Mouse (Mus musculus) CD4-positive helper T cell, adult 2 months (primary cell): Measurements from ENCODE around the gene Cfap46.
A peak's percentile ranks its signal among the peaks of the same experiment; 100 is the strongest.
"Not testable (repeated sequence)": the region's sequence is repeated elsewhere in the genome, so short reads cannot be mapped to it uniquely, and the experiment has no call there.

ENCODE experiments used
- DNase-seq: peaks from one replicate; pipeline ENCODE4 v3.0.0-alpha.2; 2012; ENCODE audit warnings: low read depth, missing footprints, low spot score

Cfap46 gene

GRCm38 (mm10) chr7:139663318-139663717 is 20.3 kb downstream of the Cfap46 start:
- DNase-seq, result no peak

DNA sequence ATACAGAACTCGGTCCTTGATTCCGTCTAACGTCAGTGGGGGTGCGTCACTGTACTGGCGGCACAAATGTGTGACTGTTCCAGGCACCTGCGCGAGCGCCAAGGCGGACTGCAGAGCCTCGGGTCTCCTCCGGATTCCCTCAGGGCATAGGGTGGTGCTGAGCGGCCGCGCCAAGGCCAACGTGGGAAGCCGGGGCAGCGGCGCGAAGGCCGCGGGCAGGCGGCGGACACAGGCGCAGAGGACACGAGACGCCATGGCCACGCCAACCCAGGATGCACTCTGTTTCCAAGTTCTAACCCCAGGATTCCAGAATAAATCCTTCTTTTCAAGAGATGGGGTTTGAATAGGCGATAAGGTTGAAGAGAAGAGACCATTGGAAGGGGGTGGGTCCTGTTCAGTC is 23.7 kb downstream of the Cfap46 start:
- DNase-seq, result not testable (repeated sequence)

GRCm38 (mm10) chr7:139649698-139650097 is 33.9 kb downstream of the Cfap46 start:
- DNase-seq, result no peak

- DNase-seq, result peak; percentile 85
Observed at GRCm38 (mm10) chr7:139648107-139648824, 35.4 kb downstream of the Cfap46 start.

DNA sequence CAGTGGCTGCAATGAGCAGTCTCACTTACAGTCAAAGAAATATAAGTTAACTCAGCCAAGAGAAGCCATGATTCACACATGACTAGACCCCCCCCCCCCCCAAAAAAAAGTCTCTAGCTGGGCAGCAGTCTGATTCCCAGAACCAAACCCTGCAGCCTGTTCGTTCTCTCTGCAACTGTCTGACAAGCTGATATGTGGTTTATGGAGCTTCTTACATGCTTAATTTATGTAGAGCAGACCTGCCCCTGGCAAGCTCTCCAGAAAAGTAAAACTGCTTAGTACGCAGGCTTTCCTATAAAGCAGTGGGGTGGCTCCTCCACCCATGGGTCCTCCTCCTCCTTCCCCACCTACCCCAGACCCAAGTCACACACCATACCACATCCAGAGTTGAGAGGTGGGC is 50.2 kb downstream of the Cfap46 start:
- DNase-seq, result no peak

GRCm38 (mm10) chr7:139625156-139625555 is 58.5 kb downstream of the Cfap46 start:
- no peak for DNase-seq

GRCm38 (mm10) chr7:139622568-139622967 is 61.0 kb downstream of the Cfap46 start:
- DNase-seq, result no peak

DNA sequence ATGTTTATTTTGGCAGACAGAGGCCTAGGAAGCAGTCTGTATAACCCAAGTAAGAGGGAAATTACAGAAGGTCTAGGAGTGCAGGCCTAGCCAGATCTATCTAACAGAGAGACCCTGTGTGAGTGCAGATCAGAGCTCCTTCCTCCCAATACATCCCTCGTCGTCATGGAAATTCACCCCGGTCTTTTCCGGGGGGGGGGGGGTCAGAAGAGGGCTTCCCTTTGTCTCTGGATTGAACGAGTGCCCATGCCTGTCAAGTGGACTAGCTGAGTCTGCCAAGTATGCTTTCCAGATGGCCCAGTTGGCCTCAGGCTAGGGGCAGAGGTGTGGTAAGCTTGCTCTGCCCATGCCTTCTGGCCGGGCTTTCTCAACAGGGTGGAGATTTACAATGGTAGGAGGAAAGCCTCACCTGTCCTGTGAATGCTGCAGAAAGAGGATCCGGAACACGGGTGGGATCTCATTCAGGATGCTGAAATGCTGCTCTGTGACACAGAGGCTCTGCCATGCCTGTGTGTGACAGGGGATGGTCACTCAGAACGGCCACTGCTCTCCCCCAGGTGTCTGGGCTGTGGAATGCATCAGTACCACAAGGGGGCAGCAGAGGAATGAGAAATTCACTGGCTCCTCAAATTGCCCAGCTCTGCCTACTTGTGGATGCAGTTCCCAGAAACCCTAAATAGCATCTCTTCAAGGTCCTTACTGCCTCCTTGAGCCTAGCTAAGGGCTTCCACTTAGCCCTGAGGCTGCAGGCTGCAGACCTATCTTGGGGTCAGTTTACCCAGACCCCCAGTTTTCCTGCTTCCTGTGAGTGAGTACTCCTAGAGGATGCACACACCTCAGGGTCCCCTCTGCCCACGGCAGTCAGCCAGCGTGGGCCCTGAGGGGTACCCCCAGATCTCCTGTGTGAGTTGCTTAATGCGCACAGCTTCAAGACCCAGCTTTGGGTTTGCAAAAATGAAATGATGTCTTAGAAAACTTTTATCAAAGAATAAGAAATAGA is 67.5 kb downstream of the Cfap46 start:
- peak; percentile 24 for DNase-seq

GRCm38 (mm10) chr7:139610328-139610727 is 73.3 kb downstream of the Cfap46 start:
- DNase-seq, result no peak

GRCm38 (mm10) chr7:139595862-139596261 is 87.8 kb downstream of the Cfap46 start:
- DNase-seq, result no peak

- no peak for DNase-seq
Observed at GRCm38 (mm10) chr7:139595311-139595710, 88.3 kb downstream of the Cfap46 start.

- DNase-seq, result no peak
Observed at GRCm38 (mm10) chr7:139591311-139591710, 92.3 kb downstream of the Cfap46 start.

GRCm38 (mm10) chr7:139590302-139590701 is 93.3 kb downstream of the Cfap46 start:
- no peak for DNase-seq

GRCm38 (mm10) chr7:139587919-139588318 is 95.7 kb downstream of the Cfap46 start:
- no peak for DNase-seq

GRCm38 (mm10) chr7:139585183-139585821 is 98.3 kb downstream of the Cfap46 start:
- no peak for DNase-seq

DNA sequence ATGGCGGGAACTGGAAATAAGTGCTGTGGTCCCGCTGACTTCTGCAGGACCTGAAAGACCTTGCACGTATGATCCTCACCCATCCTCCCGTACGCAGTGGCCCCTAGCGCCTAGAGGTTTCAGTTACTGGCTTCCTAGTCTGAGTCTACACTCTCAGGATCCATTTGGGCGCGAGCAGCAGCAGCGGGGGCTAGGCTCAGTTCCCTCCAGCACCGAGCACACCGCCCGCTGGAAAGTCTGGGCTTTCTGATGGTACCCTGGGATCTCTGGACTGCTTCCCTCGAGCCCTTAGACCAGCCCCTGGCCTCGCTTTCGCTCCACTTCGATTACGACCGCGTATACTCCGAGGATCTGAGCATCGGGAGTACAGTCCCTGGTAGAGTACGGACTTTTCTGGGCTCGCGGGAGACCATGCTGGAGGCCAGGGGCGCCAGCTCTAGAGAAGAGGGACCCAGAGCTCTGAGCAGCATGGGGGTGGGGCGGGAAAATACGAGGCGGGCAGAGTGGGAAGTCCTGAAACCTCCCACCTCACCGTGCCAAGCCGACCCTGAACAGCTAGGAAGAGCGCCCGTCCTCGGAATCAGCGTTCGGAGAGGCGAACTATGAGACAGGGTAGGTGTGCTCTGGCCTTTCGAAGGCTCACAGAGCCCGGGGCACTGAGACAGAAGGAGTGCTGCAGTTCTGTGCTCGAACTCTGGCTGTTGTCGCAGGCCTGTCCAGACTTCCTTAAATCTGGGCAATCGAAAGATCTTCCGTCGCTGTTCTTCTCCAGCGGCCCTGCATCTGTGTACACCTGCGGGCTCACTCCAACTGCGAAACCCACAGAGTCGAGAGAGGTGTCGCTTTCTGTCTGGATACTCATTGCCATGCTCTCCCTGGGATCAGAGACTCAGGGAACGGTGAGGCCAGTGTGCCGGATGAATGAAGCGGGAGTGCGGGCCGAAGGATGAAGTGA is 99.1 kb downstream of the Cfap46 start:
- DNase-seq, result no peak

DNA sequence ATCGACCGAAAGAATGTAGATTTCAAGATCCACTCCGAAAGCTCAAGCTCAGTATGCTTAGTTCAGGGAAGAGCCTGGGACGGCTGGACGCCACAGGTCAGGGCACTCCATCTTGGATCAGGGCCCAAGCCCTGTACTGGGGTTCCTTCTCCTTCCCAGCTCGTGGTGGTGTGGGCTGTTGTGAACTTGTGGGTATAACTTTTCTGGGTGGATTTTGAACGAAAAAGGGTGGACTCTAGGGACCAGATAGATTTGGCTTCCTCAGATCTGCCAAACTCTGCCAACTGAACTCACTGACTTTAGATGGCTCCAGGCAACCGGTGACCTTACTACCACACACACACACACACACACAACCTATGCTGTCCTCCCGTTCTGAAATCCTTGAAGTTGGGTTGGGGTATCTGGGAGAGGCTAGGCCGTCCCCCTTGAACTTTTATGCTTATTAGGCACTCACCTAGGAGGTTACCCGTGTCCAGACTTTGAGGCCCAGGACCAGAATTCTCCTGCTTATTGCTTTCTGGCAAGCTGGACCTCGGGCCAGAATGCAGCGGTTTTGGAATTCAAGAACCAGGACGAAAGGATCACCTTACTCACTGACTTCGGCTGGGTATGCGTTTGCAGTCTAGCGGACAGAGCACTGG is 100.4 kb downstream of the Cfap46 start:
- no peak for DNase-seq

- DNase-seq, result no peak
Observed at GRCm38 (mm10) chr7:139582595-139582994, 101.0 kb downstream of the Cfap46 start, which contains the start of gene Nkx6-2. Gene Nkx6-2 (minus strand): TSS chr7:139582797.

- DNase-seq, result peak; percentile 11
Observed at GRCm38 (mm10) chr7:139581801-139582571, 101.6 kb downstream of the Cfap46 start.
